16 mouse cellular contexts compared by ENCODE assay signal in genomic region chr7:70541881-70542665, GRCm38 (mm10).
"Had no signal": no experiment of that assay in that cellular context is flagged by ENCODE, and none has a peak within 500 bp of the region (broad histone marks: within the 10 kb centered on the region; RNA-seq: fewer than 3 reads in every experiment).

No protein-coding gene starts in this region.

- H3K9me3 ChIP-seq: intestine, embryonic 15.5 days; limb, embryonic 12.5 days; lung, embryonic 15.5 days; midbrain, embryonic 12.5 days; neural tube, embryonic 13.5 days had no signal

- H3K4me1 ChIP-seq: intestine, embryonic 15.5 days; limb, embryonic 12.5 days; megakaryocyte, embryonic 14.5 days; midbrain, embryonic 12.5 days; neural tube, embryonic 13.5 days had no signal

- H3K27ac ChIP-seq: intestine, embryonic 15.5 days; limb, embryonic 12.5 days; lung, embryonic 15.5 days; macrophage; midbrain, embryonic 12.5 days; neural tube, embryonic 13.5 days had no signal

- H3K27me3 ChIP-seq: intestine, embryonic 15.5 days; limb, embryonic 12.5 days; lung, embryonic 15.5 days; megakaryocyte, embryonic 14.5 days; midbrain, embryonic 12.5 days; neural tube, embryonic 13.5 days had no signal

- H3K4me3 ChIP-seq: intestine, embryonic 15.5 days; limb, embryonic 12.5 days; lung, embryonic 15.5 days; megakaryocyte, embryonic 14.5 days; midbrain, embryonic 12.5 days; neural tube, embryonic 13.5 days had no signal

- ATAC-seq: intestine, embryonic 15.5 days; midbrain, embryonic 16.5 days had no signal

- H3K9ac ChIP-seq: intestine, embryonic 15.5 days; limb, embryonic 12.5 days; lung, embryonic 15.5 days; midbrain, embryonic 12.5 days; neural tube, embryonic 13.5 days had no signal

- H3K4me2 ChIP-seq: intestine, embryonic 15.5 days; limb, embryonic 12.5 days; lung, embryonic 15.5 days; midbrain, embryonic 12.5 days; neural tube, embryonic 13.5 days had no signal

- H3K36me3 ChIP-seq: intestine, embryonic 15.5 days; limb, embryonic 12.5 days; lung, embryonic 15.5 days; midbrain, embryonic 12.5 days; neural tube, embryonic 13.5 days had no signal

- DNase-seq: layer of hippocampus, postnatal 36 days; liver; lung, postnatal 14 days; retina, postnatal 1 day; right cerebral cortex, postnatal 4 days; spleen, adult 18-20 months; thymus, adult 18-20 months; thymus, postnatal 14 days had no signal
